Comparison of ENCODE assay signal across 28 mouse cellular contexts in the genomic region with DNA sequence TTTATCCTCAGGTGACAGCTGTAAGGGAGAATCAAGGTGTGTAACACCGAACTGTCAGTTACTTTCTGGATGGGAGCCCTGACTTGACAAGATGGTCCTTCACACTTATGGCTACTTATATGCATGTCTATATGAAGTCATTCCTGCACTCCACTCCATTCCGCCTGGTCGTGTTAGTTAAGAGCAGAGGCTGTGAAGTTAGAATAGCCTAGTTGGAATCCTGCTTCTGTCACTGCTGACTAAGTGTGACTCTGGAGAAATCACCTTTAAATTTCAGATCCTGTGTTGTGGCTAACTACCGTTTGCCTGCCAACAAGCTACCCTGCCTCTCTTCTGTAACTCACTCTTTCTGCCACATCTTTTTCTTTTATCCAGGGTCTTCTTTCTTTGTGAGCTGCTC.
"Had no signal": no experiment of that assay in that cellular context is flagged by ENCODE, and none has a peak within 500 bp of the region (broad histone marks: within the 10 kb centered on the region; RNA-seq: fewer than 3 reads in every experiment).

No protein-coding gene starts in this region.

- ATAC-seq: forebrain, embryonic 13.5 days; forebrain, embryonic 14.5 days; forebrain, embryonic 15.5 days; forebrain, embryonic 16.5 days; forebrain, postnatal 0 days had no signal

- H3K4me3 ChIP-seq: embryonic facial prominence, embryonic 10.5 days; embryonic facial prominence, embryonic 12.5 days; embryonic facial prominence, embryonic 13.5 days; embryonic facial prominence, embryonic 15.5 days; erythroblast, embryonic 14.5 days; forebrain, embryonic 10.5 days; forebrain, embryonic 12.5 days; forebrain, embryonic 13.5 days; forebrain, embryonic 15.5 days; gastrocnemius, adult 2 months; heart, adult 2 months; heart, embryonic 10.5 days had no signal

- DNase-seq: cerebellum, adult 9-10 months; cerebellum, adult 9-11 months; cerebellum, postnatal 10 days; cerebellum, postnatal 14 days; cerebellum, postnatal 25 days; cerebellum, postnatal 36 days; embryo, embryonic 11 days; forebrain, postnatal 0 days; gastrocnemius, adult 2 months; gastrocnemius, postnatal 10 days; gastrocnemius, postnatal 14 days; gastrocnemius, postnatal 25 days; gastrocnemius, postnatal 36 days; heart, adult 11 months; heart, adult 18-20 months; heart, adult 2 months had no signal

- H3K27ac ChIP-seq: embryonic facial prominence, embryonic 10.5 days; embryonic facial prominence, embryonic 12.5 days; embryonic facial prominence, embryonic 13.5 days; embryonic facial prominence, embryonic 15.5 days; forebrain, embryonic 10.5 days; forebrain, embryonic 12.5 days; forebrain, embryonic 13.5 days; forebrain, embryonic 15.5 days; gastrocnemius, adult 2 months; heart, adult 2 months; heart, embryonic 10.5 days had no signal
